Mouse (Mus musculus) cerebellum, adult 2 months (tissue): ENCODE data around the gene Serf2. TPM values are rescaled to one million over a fixed set of nuclear protein-coding genes. Genes with fewer than 3 reads are reported as not detected.
"Not testable (repeated sequence)": the region's sequence is repeated elsewhere in the genome, so short reads cannot be mapped to it uniquely, and the experiment has no call there.

ENCODE experiments used
- DNase-seq, 2 experiments: peaks; one replicate each; pipeline ENCODE4 v3.0.0; 2021
- H3K27ac ChIP-seq: fragments of 200-500 bp; 2 replicates; pipeline ENCODE4 v1.5.1; 2012; ENCODE audit warnings: low read length, control low read depth, inconsistent platforms; ENCODE audit not compliant: insufficient read depth
- H3K27me3 ChIP-seq: fragments of 200-500 bp; 2 replicates; pipeline ENCODE4 v1.6.1; 2012; ENCODE audit warnings: inconsistent platforms, mild to moderate bottlenecking, low read length, moderate library complexity; ENCODE audit not compliant: control insufficient read depth, insufficient read depth
- H3K4me1 ChIP-seq: fragments of 200-500 bp; 2 replicates; pipeline ENCODE4 v1.6.1; 2011; ENCODE audit warnings: low read length; ENCODE audit not compliant: control insufficient read depth, insufficient read depth
- H3K4me3 ChIP-seq: fragments of 200-500 bp; replicated peaks from 2 replicates; pipeline ENCODE3; 2011; ENCODE audit warnings: mild to moderate bottlenecking, low read depth, low read length, control low read depth; ENCODE audit not compliant: insufficient read depth
- CTCF ChIP-seq: fragments of 200-500 bp; IDR thresholded peaks from 2 replicates; pipeline ENCODE4 v1.5.1; 2011; ENCODE audit warnings: low read depth, mild to moderate bottlenecking, control low read depth, low read length, moderate library complexity, borderline replicate concordance; ENCODE audit not compliant: insufficient read depth
- POLR2A ChIP-seq: fragments of 200-500 bp; IDR thresholded peaks from 2 replicates; pipeline ENCODE4 v1.6.1; 2011; ENCODE audit warnings: low read length, control low read depth, borderline replicate concordance; ENCODE audit not compliant: insufficient read depth
- WGBS: fragments of 180-500 bp; shearing (Covaris S2); methylation state at CpG from one replicate; pipeline ENCODE4 v1.1.7; 2018; 5-methylcytosine and 5-hydroxymethylcytosine counted together
- polyA plus RNA-seq: library from polyadenylated mRNA; depleted of rRNA; stranded (reverse); fragments of >200 nt; gene quantifications from 2 replicates; pipeline ENCODE4 v1.2.3, GENCODE M21; 2012; rRNA removed

The Serf2 gene
- polyA plus RNA-seq, 1 experiment = 303 TPM

DNA sequence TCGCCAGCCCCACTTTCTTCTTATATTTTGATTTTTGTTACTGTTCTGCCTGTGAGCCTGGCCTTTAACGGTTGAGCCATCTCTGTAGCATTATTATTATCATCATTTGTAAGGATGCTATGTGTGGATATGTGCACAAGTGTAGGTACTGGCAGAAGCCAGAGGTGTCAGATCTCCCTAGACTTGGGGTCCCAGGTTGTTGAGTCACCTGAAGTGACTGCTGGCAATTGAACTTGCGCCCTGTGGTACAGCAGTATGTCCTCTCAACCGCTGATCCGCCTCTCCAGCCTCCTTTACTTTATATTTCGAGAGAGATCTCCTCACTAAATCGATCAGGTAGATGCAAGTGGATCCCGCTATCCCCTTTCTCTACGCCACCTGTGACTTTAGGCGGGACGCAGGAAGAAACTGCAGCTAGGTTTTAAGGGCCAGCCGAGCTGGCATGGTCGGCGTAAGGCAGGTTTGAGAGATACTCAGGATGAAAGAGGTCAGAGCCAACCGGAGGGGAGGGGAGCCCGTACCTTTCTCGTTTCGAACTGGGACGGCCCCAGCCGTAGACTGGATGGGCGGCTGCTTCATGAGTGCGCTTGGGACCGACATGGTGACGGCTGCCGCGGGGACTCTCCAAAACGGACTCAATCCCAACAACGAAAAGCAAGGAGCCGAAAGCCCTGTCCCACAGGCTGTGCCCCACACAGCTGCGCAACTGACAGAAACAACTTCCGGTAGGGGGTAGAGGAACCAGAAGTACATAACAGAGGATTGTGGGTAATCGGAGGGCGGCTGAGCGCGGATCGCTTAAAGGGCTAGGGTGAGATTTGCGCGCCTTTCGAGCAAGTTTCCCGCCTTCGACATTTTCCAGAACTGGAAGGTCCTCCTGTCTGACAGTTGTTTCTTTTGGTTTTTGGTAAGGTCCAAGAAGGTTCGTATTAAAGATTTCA is 57.2 kb downstream of the Serf2 start, which contains the start of the genes Mfap1a and Wdr76:
Mfap1a (minus strand) TSS at position 724 of the 941 bp plus-strand sequence.
Wdr76 (plus strand) TSS at position 782 of the 941 bp plus-strand sequence.
- peak; percentile 85 for TF ChIP-seq POLR2A
- H3K4me1 ChIP-seq, H3K27ac ChIP-seq, H3K27me3 ChIP-seq: not testable (repeated sequence)
- peak; percentile 85 to 87 for DNase-seq
- 4% methylated on average over 42 of the region's 42 CpGs for WGBS
- peak within 1 kb of the TSS; percentile 77 for H3K4me3 ChIP-seq

DNA sequence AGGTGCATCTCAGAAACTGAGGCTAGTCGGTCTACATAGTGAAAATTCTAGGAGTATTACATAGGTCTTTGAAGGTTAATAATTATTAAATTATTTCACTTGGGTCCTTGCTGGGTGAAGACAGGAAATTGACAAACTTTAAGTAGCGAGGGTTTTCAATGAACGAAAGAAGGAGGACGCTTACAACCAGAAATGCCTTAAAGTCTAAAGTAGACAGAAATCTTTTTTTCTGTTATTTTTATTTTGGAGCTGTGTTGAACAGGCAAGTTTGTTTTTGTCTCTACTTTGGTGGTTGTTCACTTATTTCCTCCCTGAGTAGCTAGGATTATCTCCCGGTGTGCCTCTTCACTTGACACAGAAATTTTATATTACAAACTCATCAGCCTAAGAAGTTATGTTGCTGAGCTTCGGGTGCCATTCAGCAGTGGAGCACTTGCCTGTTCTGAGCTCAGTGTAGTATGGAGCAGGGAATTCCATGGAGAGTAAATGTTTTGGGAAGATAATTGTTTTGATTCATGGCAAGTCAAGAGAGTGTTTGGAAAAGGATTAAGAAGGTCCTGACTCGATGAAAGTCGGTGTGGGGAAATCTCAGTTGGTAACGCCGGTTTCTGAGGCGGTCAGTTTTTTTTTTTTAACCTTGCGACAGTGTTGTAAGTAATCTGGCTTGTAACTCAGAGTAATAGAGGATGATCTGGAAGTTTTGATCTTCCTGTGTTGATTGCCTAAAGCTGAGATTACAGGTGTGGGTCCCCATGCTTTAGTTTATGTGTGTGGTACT is 58.4 kb downstream of the Serf2 start:
- Histone ChIP-seq H3K4me1 (no peaks in the 10 kb centered on the region; the same call in 1 of the 2 replicates), H3K27ac (no peak overlapping the region), H3K4me3 (peak overlapping the region; percentile 77), H3K27me3 (no peaks in the 10 kb centered on the region)
- 5% methylated on average over 12 of the region's 12 CpGs for WGBS
- no peak for TF ChIP-seq POLR2A
- TF ChIP-seq CTCF = no peak
- DNase-seq = no peak

Other genes starting within 250 kb of the Serf2 start
- gene Trp53bp1, start 177.8 kb upstream of the Serf2 start, polyA plus RNA-seq = 57.9 and 59.4 TPM in 2 replicates
- gene Map1a, start 159.6 kb upstream of the Serf2 start, polyA plus RNA-seq = 223 and 254 TPM in 2 replicates
- gene Ppip5k1, start 93.8 kb upstream of the Serf2 start, polyA plus RNA-seq = 160 and 183 TPM in 2 replicates
- 504 and 518 TPM in 2 replicates for gene Ckmt1, start 91.5 kb upstream of the Serf2 start, polyA plus RNA-seq
- gene Strc, start 62.0 kb upstream of the Serf2 start, polyA plus RNA-seq = 0.62 and 0.81 TPM in 2 replicates
- gene Pdia3, start 35.4 kb upstream of the Serf2 start, polyA plus RNA-seq = 96.5 and 99.1 TPM in 2 replicates
- gene Catsper2, start 35.4 kb upstream of the Serf2 start, polyA plus RNA-seq = 7.1 and 7.4 TPM in 2 replicates
- 0.08 TPM in 1 of 2 replicates, not detected in the other for gene Ell3, start 4.9 kb upstream of the Serf2 start, polyA plus RNA-seq
- 24.7 and 27.5 TPM in 2 replicates for gene Hypk, start 4.1 kb downstream of the Serf2 start, polyA plus RNA-seq
- 0.46 and 0.57 TPM in 2 replicates for gene Serinc4, start 7.6 kb downstream of the Serf2 start, polyA plus RNA-seq
- 29.0 and 29.7 TPM in 2 replicates for gene Mfap1b, start 24.9 kb downstream of the Serf2 start, polyA plus RNA-seq
- 19.5 and 19.7 TPM in 2 replicates for gene Mfap1a, start 57.5 kb downstream of the Serf2 start, polyA plus RNA-seq
- 4.3 and 4.9 TPM in 2 replicates for gene Wdr76, start 57.5 kb downstream of the Serf2 start, polyA plus RNA-seq